Mouse (Mus musculus): Measurements from ENCODE around the gene Sh3yl1. TPM values are rescaled to one million over a fixed set of nuclear protein-coding genes. Genes with fewer than 3 reads are reported as not detected.

The Sh3yl1 gene
- polyA plus RNA-seq, 1 experiment from 2014 or later, result 34.4 TPM

DNA sequence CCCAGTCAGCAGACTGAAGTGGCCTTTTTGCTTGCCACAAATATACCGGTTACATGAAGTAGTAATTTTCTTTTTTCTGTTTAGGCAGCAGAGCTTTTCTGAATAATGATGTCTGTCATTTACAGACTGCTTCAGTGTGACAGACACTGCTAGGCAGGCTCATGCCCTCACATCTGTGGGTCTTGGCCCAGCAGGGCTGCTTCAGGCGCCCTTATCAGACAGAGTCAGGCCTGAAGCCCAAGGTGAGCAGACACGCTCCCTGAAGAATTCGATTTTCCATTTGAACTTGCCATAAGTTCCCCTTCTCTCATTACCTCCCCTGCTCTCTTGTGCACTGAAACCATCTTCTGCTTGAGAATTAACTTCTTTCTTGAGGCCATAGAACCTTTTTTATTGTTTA is 23.5 kb upstream of the Sh3yl1 start:
- Histone ChIP-seq H3K9me3 (replicated peaks; ENCODE audit: control insufficient read depth, low read length) (no peaks in the 10 kb centered on the region), H3K9ac (ENCODE audit: low read length) (no peak overlapping the region), H3K4me3 (ENCODE audit: low read depth, low read length) (no peak overlapping the region), H3K4me2 (ENCODE audit: low read length) (no peak overlapping the region), H3K27ac (ENCODE audit: low read depth, low read length) (no peak overlapping the region), H3K4me1 (ENCODE audit: control insufficient read depth, insufficient read depth, low read length) (peaks cover 4% of the 10 kb centered on the region; the same call in 1 of the 2 replicates), H3K27me3 (replicated peaks; ENCODE audit: control insufficient read depth, insufficient read depth, low read length) (peaks cover 29% of the 10 kb centered on the region), H3K36me3 (ENCODE audit: control insufficient read depth, insufficient read depth, low read length) (0 out of 2 replicates have a peak, but pooled peaks cover 3% of the 10 kb centered on the region)
- WGBS, result 85% methylated on average over 4 of the region's 4 CpGs
- ATAC-seq (no peak), DNase-seq (ENCODE audit: low spot score) (no peak)

DNA sequence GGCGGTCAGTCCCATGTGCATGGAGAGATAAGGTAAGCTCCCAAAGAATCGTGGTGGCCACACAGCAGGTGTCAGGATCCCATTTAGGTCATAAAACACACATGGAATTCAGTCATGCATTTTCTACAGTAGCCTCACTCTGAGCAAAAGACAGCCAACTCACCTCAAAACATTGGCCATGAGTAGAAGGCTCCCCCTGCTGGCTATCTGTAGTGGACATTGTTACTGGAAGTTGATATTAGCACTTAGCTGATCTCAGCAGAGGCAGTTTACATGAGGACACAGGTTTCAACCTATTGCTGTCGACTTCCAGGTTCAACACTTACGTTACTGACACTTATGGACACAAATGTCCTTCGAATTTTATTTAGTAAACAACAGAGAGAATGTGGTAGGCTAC is 21.4 kb upstream of the Sh3yl1 start:
- ATAC-seq, result peak; percentile 55; the same call in 1 of the 2 replicates

GRCm38 (mm10) chr12:30891438-30891837 is 20.0 kb upstream of the Sh3yl1 start:
- H3K4me1 ChIP-seq (ENCODE audit: control insufficient read depth, insufficient read depth, low read length), result no peaks in the 10 kb centered on the region
- no peaks in the 10 kb centered on the region for H3K27me3 ChIP-seq (replicated peaks; ENCODE audit: control insufficient read depth, insufficient read depth, low read length)
- H3K36me3 ChIP-seq (ENCODE audit: control insufficient read depth, insufficient read depth, low read length), result peaks cover 13% of the 10 kb centered on the region
- H3K27ac ChIP-seq (ENCODE audit: low read depth, low read length), result no peak overlapping the region
- H3K4me2 ChIP-seq (ENCODE audit: low read length), result no peak overlapping the region
- ATAC-seq (no peak), DNase-seq (ENCODE audit: low spot score) (no peak)
- 90% methylated on average over 7 of the region's 7 CpGs for WGBS
- H3K4me3 ChIP-seq (ENCODE audit: low read depth, low read length), result no peak overlapping the region
- H3K9ac ChIP-seq (ENCODE audit: low read length), result no peak overlapping the region
- no peaks in the 10 kb centered on the region for H3K9me3 ChIP-seq (replicated peaks; ENCODE audit: control insufficient read depth, low read length)

More for the DNA sequence above, 21.4 kb upstream of the Sh3yl1 start:
- H3K36me3 ChIP-seq (ENCODE audit: control insufficient read depth, insufficient read depth, low read length), result peaks cover 12% of the 10 kb centered on the region
- H3K4me1 ChIP-seq (ENCODE audit: control insufficient read depth, insufficient read depth, low read length), result no peaks in the 10 kb centered on the region
- H3K9ac ChIP-seq (ENCODE audit: low read length), result no peak overlapping the region
- 44% methylated on average over 5 of the region's 5 CpGs for WGBS
- H3K27ac ChIP-seq (ENCODE audit: low read depth, low read length), result no peak overlapping the region
- DNase-seq (ENCODE audit: low spot score), result peak; percentile 82
- no peaks in the 10 kb centered on the region for H3K9me3 ChIP-seq (replicated peaks; ENCODE audit: control insufficient read depth, low read length)
- no peak overlapping the region for H3K4me3 ChIP-seq (ENCODE audit: low read depth, low read length)
- no peak overlapping the region for H3K4me2 ChIP-seq (ENCODE audit: low read length)
- H3K27me3 ChIP-seq (replicated peaks; ENCODE audit: control insufficient read depth, insufficient read depth, low read length), result peaks cover 10% of the 10 kb centered on the region

DNA sequence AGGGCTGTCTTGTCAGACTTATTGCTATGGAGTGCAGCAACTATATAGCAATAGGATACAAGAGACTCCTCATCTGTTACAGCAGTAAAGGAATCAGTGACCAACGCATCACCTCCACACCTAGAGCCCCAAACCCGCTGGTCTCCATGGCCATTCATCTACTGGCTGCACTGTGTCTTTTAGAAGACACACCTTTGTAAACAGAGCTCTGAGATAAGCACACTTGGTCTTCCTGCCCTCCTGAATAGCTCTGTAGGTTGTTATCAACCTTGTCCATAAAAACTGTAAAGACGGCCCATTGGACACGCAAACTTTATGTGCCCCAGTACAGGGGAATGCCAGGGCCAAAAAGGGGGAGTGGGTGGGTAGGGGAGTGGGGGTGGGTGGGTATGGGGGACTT is 14.4 kb upstream of the Sh3yl1 start:
- no peak overlapping the region for H3K27ac ChIP-seq (ENCODE audit: low read depth, low read length)
- no peaks in the 10 kb centered on the region for H3K9me3 ChIP-seq (replicated peaks; ENCODE audit: control insufficient read depth, low read length)
- no peak overlapping the region for H3K4me2 ChIP-seq (ENCODE audit: low read length)
- no peaks in the 10 kb centered on the region for H3K4me1 ChIP-seq (ENCODE audit: control insufficient read depth, insufficient read depth, low read length)
- ATAC-seq, result no peak
- no peak overlapping the region for H3K9ac ChIP-seq (ENCODE audit: low read length)
- DNase-seq (ENCODE audit: low spot score), result no peak
- peaks cover 20% of the 10 kb centered on the region for H3K36me3 ChIP-seq (ENCODE audit: control insufficient read depth, insufficient read depth, low read length)
- no peak overlapping the region for H3K4me3 ChIP-seq (ENCODE audit: low read depth, low read length)
- H3K27me3 ChIP-seq (replicated peaks; ENCODE audit: control insufficient read depth, insufficient read depth, low read length), result no peaks in the 10 kb centered on the region
- 93% methylated on average over 4 of the region's 4 CpGs for WGBS

GRCm38 (mm10) chr12:30908658-30909057 is 2.8 kb upstream of the Sh3yl1 start:
- no peaks in the 10 kb centered on the region for H3K27me3 ChIP-seq (replicated peaks; ENCODE audit: control insufficient read depth, insufficient read depth, low read length)
- no peak for ATAC-seq
- no peak overlapping the region for H3K4me2 ChIP-seq (ENCODE audit: low read length)
- 90% methylated on average over 1 of the region's 1 CpGs for WGBS
- peaks cover 8% of the 10 kb centered on the region for H3K36me3 ChIP-seq (ENCODE audit: control insufficient read depth, insufficient read depth, low read length)
- no peak for DNase-seq (ENCODE audit: low spot score)
- H3K9ac ChIP-seq (ENCODE audit: low read length), result no peak overlapping the region
- no peaks in the 10 kb centered on the region for H3K9me3 ChIP-seq (replicated peaks; ENCODE audit: control insufficient read depth, low read length)
- H3K4me3 ChIP-seq (ENCODE audit: low read depth, low read length), result no peak overlapping the region
- no peak overlapping the region for H3K27ac ChIP-seq (ENCODE audit: low read depth, low read length)
- H3K4me1 ChIP-seq (ENCODE audit: control insufficient read depth, insufficient read depth, low read length), result peaks cover 11% of the 10 kb centered on the region

DNA sequence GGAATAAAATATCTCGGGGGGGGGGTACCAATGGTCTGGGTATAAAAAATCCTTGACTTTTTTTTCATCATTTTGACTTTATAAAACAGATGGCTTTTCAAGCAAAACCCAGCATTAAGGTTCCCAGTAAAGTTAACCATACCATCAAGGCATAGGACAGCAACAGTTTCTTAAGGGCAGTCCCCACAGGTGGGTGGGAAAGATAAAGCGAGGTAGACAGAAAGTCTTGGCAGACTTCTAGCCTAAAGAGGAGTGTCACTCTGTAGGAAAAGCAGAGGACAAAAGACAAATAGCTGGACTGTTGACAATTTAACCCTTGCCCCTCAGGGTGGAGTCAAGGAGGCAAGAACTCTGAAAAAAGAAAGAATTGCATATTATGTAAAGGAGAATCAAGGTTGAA is 1.6 kb upstream of the Sh3yl1 start:
- Histone ChIP-seq H3K27ac (ENCODE audit: low read depth, low read length) (no peak overlapping the region), H3K27me3 (replicated peaks; ENCODE audit: control insufficient read depth, insufficient read depth, low read length) (no peaks in the 10 kb centered on the region), H3K36me3 (ENCODE audit: control insufficient read depth, insufficient read depth, low read length) (peaks cover 3% of the 10 kb centered on the region; the same call in 1 of the 2 replicates), H3K4me3 (ENCODE audit: low read depth, low read length) (no peak overlapping the region), H3K4me1 (ENCODE audit: control insufficient read depth, insufficient read depth, low read length) (peaks cover 11% of the 10 kb centered on the region), H3K9ac (ENCODE audit: low read length) (no peak overlapping the region), H3K9me3 (replicated peaks; ENCODE audit: control insufficient read depth, low read length) (no peaks in the 10 kb centered on the region), H3K4me2 (ENCODE audit: low read length) (no peak overlapping the region; the same call in 1 of the 2 replicates)
- no peak for DNase-seq (ENCODE audit: low spot score)
- no peak for ATAC-seq
- WGBS, result 87% methylated on average over 2 of the region's 2 CpGs

DNA sequence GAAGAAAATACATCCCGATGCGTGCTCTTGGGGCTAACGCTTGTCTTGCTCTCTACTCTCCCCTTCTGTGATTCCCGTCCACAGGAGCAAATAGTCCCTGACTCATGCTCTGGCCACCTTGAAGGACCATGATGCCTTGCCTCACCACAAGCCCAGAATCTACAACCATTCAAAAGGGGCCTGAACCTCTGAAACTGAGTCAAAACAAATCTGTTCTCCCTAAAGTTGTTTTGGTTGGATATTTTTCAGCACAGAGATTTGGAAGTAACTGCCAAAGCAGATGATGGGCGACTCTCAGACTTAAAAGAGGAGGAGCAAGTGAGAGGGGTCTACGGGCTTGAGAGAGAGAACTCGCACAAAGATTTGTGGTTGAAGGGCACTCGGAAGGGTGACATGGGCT is 608 bp upstream of the Sh3yl1 start:
- no peaks in the 10 kb centered on the region for H3K9me3 ChIP-seq (replicated peaks; ENCODE audit: control insufficient read depth, low read length)
- H3K27ac ChIP-seq (ENCODE audit: low read depth, low read length), result no peak overlapping the region; the same call in 1 of the 2 replicates
- no peaks in the 10 kb centered on the region for H3K27me3 ChIP-seq (replicated peaks; ENCODE audit: control insufficient read depth, insufficient read depth, low read length)
- peak overlapping the region; percentile 91 for H3K9ac ChIP-seq (ENCODE audit: low read length)
- ATAC-seq (no peak), DNase-seq (ENCODE audit: low spot score) (no peak)
- peak overlapping the region; percentile 90 for H3K4me2 ChIP-seq (ENCODE audit: low read length)
- H3K36me3 ChIP-seq (ENCODE audit: control insufficient read depth, insufficient read depth, low read length), result peaks cover 3% of the 10 kb centered on the region; the same call in 1 of the 2 replicates
- H3K4me1 ChIP-seq (ENCODE audit: control insufficient read depth, insufficient read depth, low read length), result peaks cover 11% of the 10 kb centered on the region
- peak overlapping the region; percentile 69 for H3K4me3 ChIP-seq (ENCODE audit: low read depth, low read length)
- 25% methylated on average over 8 of the region's 8 CpGs for WGBS

- Histone ChIP-seq H3K27me3 (replicated peaks; ENCODE audit: control insufficient read depth, insufficient read depth, low read length) (no peaks in the 10 kb centered on the region), H3K9me3 (replicated peaks; ENCODE audit: control insufficient read depth, low read length) (no peaks in the 10 kb centered on the region), H3K4me2 (ENCODE audit: low read length) (peak overlapping the region; percentile 90), H3K27ac (ENCODE audit: low read depth, low read length) (no peak overlapping the region), H3K4me1 (ENCODE audit: control insufficient read depth, insufficient read depth, low read length) (peaks cover 11% of the 10 kb centered on the region), H3K9ac (ENCODE audit: low read length) (peak overlapping the region; percentile 91), H3K4me3 (ENCODE audit: low read depth, low read length) (peak overlapping the region; percentile 69), H3K36me3 (ENCODE audit: control insufficient read depth, insufficient read depth, low read length) (peaks cover 3% of the 10 kb centered on the region; the same call in 1 of the 2 replicates)
- ATAC-seq (peak; percentile 72), DNase-seq (ENCODE audit: low spot score) (peak; percentile 44)
- WGBS, result under 1% methylated on average over 19 of the region's 19 CpGs
These were observed 547 bp downstream of the Sh3yl1 start for GRCm38 (mm10) chr12:30912048-30912381.

- Histone ChIP-seq H3K9ac (ENCODE audit: low read length) (no peak overlapping the region; the same call in 1 of the 2 replicates), H3K4me2 (ENCODE audit: low read length) (peak overlapping the region; percentile 90), H3K36me3 (ENCODE audit: control insufficient read depth, insufficient read depth, low read length) (peaks cover 3% of the 10 kb centered on the region; the same call in 1 of the 2 replicates), H3K27me3 (replicated peaks; ENCODE audit: control insufficient read depth, insufficient read depth, low read length) (no peaks in the 10 kb centered on the region), H3K27ac (ENCODE audit: low read depth, low read length) (no peak overlapping the region), H3K4me3 (ENCODE audit: low read depth, low read length) (peak overlapping the region; percentile 69), H3K4me1 (ENCODE audit: control insufficient read depth, insufficient read depth, low read length) (peaks cover 11% of the 10 kb centered on the region), H3K9me3 (replicated peaks; ENCODE audit: control insufficient read depth, low read length) (no peaks in the 10 kb centered on the region)
- ATAC-seq (no peak), DNase-seq (ENCODE audit: low spot score) (no peak)
- 62% methylated on average over 3 of the region's 3 CpGs for WGBS
These were observed 1.4 kb downstream of the Sh3yl1 start for GRCm38 (mm10) chr12:30912840-30913239.

All from forebrain, embryonic 14.5 days (tissue).